ENCODE assay signal across 20 mouse cellular contexts in genomic region chr19:38373371-38373770, GRCm38 (mm10). TPM values are rescaled to one million over a fixed set of nuclear protein-coding genes. Genes with fewer than 3 reads are reported as not detected.
DNase-seq lines count a peak whose midpoint lies in the region; ATAC-seq and TF ChIP-seq lines count a peak whose summit lies in the region.
"Had no signal": no experiment of that assay in that cellular context is flagged by ENCODE, and none has a peak within 500 bp of the region (broad histone marks: within the 10 kb centered on the region; RNA-seq: fewer than 3 reads in every experiment).

No protein-coding gene starts in this region.

- no peak for TF ChIP-seq EP300 in liver, postnatal 0 days (IDR thresholded peaks at IDR 0.05; ENCODE audit: low read depth)

- 45% methylated on average over 2 of the region's 2 CpGs for WGBS in intestine, embryonic 15.5 days
- 41% methylated on average over 2 of the region's 2 CpGs for WGBS in intestine, embryonic 16.5 days
- WGBS in liver, postnatal 0 days (ENCODE audit: insufficient replicate concordance): 72% methylated on average over 2 of the region's 2 CpGs
- WGBS in hindbrain, embryonic 16.5 days: 46% methylated on average over 2 of the region's 2 CpGs
- 24% methylated on average over 2 of the region's 2 CpGs for WGBS in neural tube, embryonic 14.5 days

- H3K36me3 ChIP-seq in intestine, embryonic 15.5 days: no peaks in the 10 kb centered on the region
- no peaks in the 10 kb centered on the region for H3K36me3 ChIP-seq in intestine, embryonic 16.5 days (ENCODE audit: control insufficient read depth, insufficient read depth, low read length)
- no peaks in the 10 kb centered on the region for H3K36me3 ChIP-seq in liver, postnatal 0 days (replicated peaks; ENCODE audit: insufficient read depth, low read length)
- no peaks in the 10 kb centered on the region for H3K36me3 ChIP-seq in hindbrain, embryonic 16.5 days (ENCODE audit: control insufficient read depth, insufficient read depth, low read length)
- H3K36me3 ChIP-seq in neural tube, embryonic 14.5 days (ENCODE audit: control insufficient read depth, insufficient read depth, low read length): no peaks in the 10 kb centered on the region
- H3K36me3 ChIP-seq: forebrain, embryonic 15.5 days; limb, embryonic 10.5 days; liver, embryonic 13.5 days; midbrain, embryonic 13.5 days had no signal

- H3K27ac ChIP-seq in intestine, embryonic 15.5 days: no peak overlapping the region
- no peak overlapping the region for H3K27ac ChIP-seq in intestine, embryonic 16.5 days (ENCODE audit: low read length)
- H3K27ac ChIP-seq in liver, postnatal 0 days (ENCODE audit: low read depth): peak overlapping the region; percentile 86
- H3K27ac ChIP-seq in hindbrain, embryonic 16.5 days (ENCODE audit: low read depth, low read length): no peak overlapping the region
- no peak overlapping the region for H3K27ac ChIP-seq in neural tube, embryonic 14.5 days (ENCODE audit: low read depth, low read length)
- H3K27ac ChIP-seq: forebrain, embryonic 15.5 days; limb, embryonic 10.5 days; liver, embryonic 13.5 days; macrophage; midbrain, embryonic 13.5 days had no signal

- no peak overlapping the region for H3K4me3 ChIP-seq in intestine, embryonic 15.5 days (replicated peaks)
- no peak overlapping the region for H3K4me3 ChIP-seq in intestine, embryonic 16.5 days (ENCODE audit: low read length)
- H3K4me3 ChIP-seq in liver, postnatal 0 days (ENCODE audit: low read depth, low read length): no peak overlapping the region
- H3K4me3 ChIP-seq in hindbrain, embryonic 16.5 days (ENCODE audit: low read length): no peak overlapping the region
- H3K4me3 ChIP-seq in neural tube, embryonic 14.5 days (ENCODE audit: low read depth, low read length): no peak overlapping the region
- H3K4me3 ChIP-seq: forebrain, embryonic 15.5 days; limb, embryonic 10.5 days; liver, embryonic 13.5 days; midbrain, embryonic 13.5 days; myocyte had no signal

- no peaks in the 10 kb centered on the region for H3K27me3 ChIP-seq in intestine, embryonic 15.5 days (replicated peaks)
- no peaks in the 10 kb centered on the region for H3K27me3 ChIP-seq in intestine, embryonic 16.5 days (replicated peaks; ENCODE audit: control insufficient read depth, insufficient read depth, low read length)
- no peaks in the 10 kb centered on the region for H3K27me3 ChIP-seq in liver, postnatal 0 days (ENCODE audit: insufficient read depth, low read length)
- H3K27me3 ChIP-seq in hindbrain, embryonic 16.5 days (replicated peaks; ENCODE audit: control insufficient read depth, insufficient read depth, low read length): no peaks in the 10 kb centered on the region
- no peaks in the 10 kb centered on the region; the same call in 1 of the 2 replicates for H3K27me3 ChIP-seq in neural tube, embryonic 14.5 days (ENCODE audit: control insufficient read depth, insufficient read depth, low read length)
- H3K27me3 ChIP-seq: forebrain, embryonic 15.5 days had no signal

- no peak for DNase-seq in liver, postnatal 0 days
- no peak for DNase-seq in liver
- DNase-seq in layer of hippocampus, postnatal 36 days: no peak
- DNase-seq in layer of hippocampus, postnatal 25 days (ENCODE audit: extremely low spot score in 1 of 2, low spot score in 1 of 2): no peak
- DNase-seq: adrenal gland, adult 2 months; cerebellum, adult 2 months; gastrocnemius, postnatal 36 days; liver, embryonic 13.5 days; spleen, adult 18-20 months; thymus, adult 18-20 months; thymus, postnatal 4 days had no signal

- peaks cover 3% of the 10 kb centered on the region for H3K4me1 ChIP-seq in intestine, embryonic 15.5 days (replicated peaks)
- peaks cover 6% of the 10 kb centered on the region; the same call in 1 of the 2 replicates for H3K4me1 ChIP-seq in intestine, embryonic 16.5 days (ENCODE audit: control insufficient read depth, insufficient read depth, low read length)
- peaks cover 3% of the 10 kb centered on the region; the same call in 1 of the 2 replicates for H3K4me1 ChIP-seq in liver, postnatal 0 days (ENCODE audit: insufficient read depth)
- H3K4me1 ChIP-seq in hindbrain, embryonic 16.5 days (ENCODE audit: control insufficient read depth, insufficient read depth, low read depth, low read length): no peaks in the 10 kb centered on the region
- no peaks in the 10 kb centered on the region for H3K4me1 ChIP-seq in neural tube, embryonic 14.5 days (ENCODE audit: control insufficient read depth, insufficient read depth, low read length)
- H3K4me1 ChIP-seq: forebrain, embryonic 15.5 days; liver, embryonic 13.5 days had no signal

- no peak overlapping the region for H3K4me2 ChIP-seq in intestine, embryonic 15.5 days (replicated peaks)
- H3K4me2 ChIP-seq in intestine, embryonic 16.5 days (ENCODE audit: low read depth, low read length): no peak overlapping the region
- no peak overlapping the region for H3K4me2 ChIP-seq in liver, postnatal 0 days (ENCODE audit: low read depth, low read length)
- H3K4me2 ChIP-seq in hindbrain, embryonic 16.5 days (ENCODE audit: low read length): no peak overlapping the region
- no peak overlapping the region for H3K4me2 ChIP-seq in neural tube, embryonic 14.5 days (ENCODE audit: low read depth, low read length)
- H3K4me2 ChIP-seq: forebrain, embryonic 15.5 days; liver, embryonic 13.5 days; midbrain, embryonic 13.5 days had no signal

- H3K9ac ChIP-seq in intestine, embryonic 15.5 days: no peak overlapping the region
- no peak overlapping the region for H3K9ac ChIP-seq in intestine, embryonic 16.5 days (ENCODE audit: low read depth, low read length)
- H3K9ac ChIP-seq in liver, postnatal 0 days (replicated peaks): no peak overlapping the region
- H3K9ac ChIP-seq in hindbrain, embryonic 16.5 days (ENCODE audit: low read depth, low read length): no peak overlapping the region
- H3K9ac ChIP-seq in neural tube, embryonic 14.5 days (replicated peaks; ENCODE audit: low read depth, low read length): no peak overlapping the region
- H3K9ac ChIP-seq: forebrain, embryonic 15.5 days; liver, embryonic 13.5 days; midbrain, embryonic 13.5 days had no signal

- H3K9me3 ChIP-seq in intestine, embryonic 15.5 days: no peaks in the 10 kb centered on the region
- H3K9me3 ChIP-seq in intestine, embryonic 16.5 days (ENCODE audit: control insufficient read depth, low read length): no peaks in the 10 kb centered on the region
- no peaks in the 10 kb centered on the region for H3K9me3 ChIP-seq in liver, postnatal 0 days (ENCODE audit: low read length)
- peaks cover 2% of the 10 kb centered on the region; the same call in 1 of the 2 replicates for H3K9me3 ChIP-seq in hindbrain, embryonic 16.5 days (ENCODE audit: control insufficient read depth, low read length)
- no peaks in the 10 kb centered on the region for H3K9me3 ChIP-seq in neural tube, embryonic 14.5 days (ENCODE audit: control insufficient read depth, low read length)
- H3K9me3 ChIP-seq: forebrain, embryonic 15.5 days; limb, embryonic 10.5 days; liver, embryonic 13.5 days had no signal

- TF ChIP-seq CTCF in liver, postnatal 0 days (IDR thresholded peaks at IDR 0.05; ENCODE audit: low read depth): no peak

- ATAC-seq in intestine, embryonic 15.5 days: peak; percentile 39; the same call in 1 of the 2 replicates
- ATAC-seq in intestine, embryonic 16.5 days: no peak
- ATAC-seq in liver, postnatal 0 days: no peak
- ATAC-seq in hindbrain, embryonic 16.5 days: peak; percentile 67
- ATAC-seq in neural tube, embryonic 14.5 days (ENCODE audit: low read depth): peak; percentile 56; the same call in 1 of the 2 replicates
- ATAC-seq: forebrain, embryonic 15.5 days; midbrain, embryonic 13.5 days had no signal

RNA-seq across cellular contexts. Expression of gene Slc35g1, which starts 22.4 kb away (rescaled TPM):
- 8.1 and 8.5 TPM in 2 replicates for polyA plus RNA-seq in intestine, embryonic 15.5 days (2015; fragmentation: Nextera tagmentation; extraction: Ambion mirVana)
- polyA plus RNA-seq in intestine, embryonic 16.5 days (2015; fragmentation: Nextera tagmentation; extraction: Ambion mirVana): 7.0 and 7.1 TPM in 2 replicates
- polyA plus RNA-seq in liver, postnatal 0 days (2015; fragmentation: Nextera tagmentation; extraction: Ambion mirVana): 6.4 and 7.2 TPM in 2 replicates
- 0.99 and 1.3 TPM in 2 replicates for polyA plus RNA-seq in hindbrain, embryonic 16.5 days (2015; fragmentation: Nextera tagmentation; extraction: Ambion mirVana)
- 0.92 and 1.1 TPM in 2 replicates for polyA plus RNA-seq in neural tube, embryonic 14.5 days (2014; fragmentation: Nextera tagmentation; extraction: Ambion mirVana)
- 1 to 10 TPM; 2.7 to 3.6 TPM for total RNA-seq in layer of hippocampus, postnatal 36 days (2021)
- 1 to 10 TPM; 2.2 to 2.8 TPM for total RNA-seq in layer of hippocampus, postnatal 25 days (2021)

Comparison
In these comparisons a context has a peak if more than half of its experiments do, and no peak if none do; other contexts are left out.
1. ATAC-seq: peak in intestine, embryonic 15.5 days (single experiment), hindbrain, embryonic 16.5 days (single experiment) and neural tube, embryonic 14.5 days (single experiment); none in intestine, embryonic 16.5 days (single experiment) and liver, postnatal 0 days (single experiment).